Mouse (Mus musculus) cerebellum, postnatal 10 days (tissue): ENCODE measurements around the gene Sh2b3.
A peak's percentile ranks its signal among the peaks of the same experiment; 100 is the strongest.
"Not testable (repeated sequence)": the region's sequence is repeated elsewhere in the genome, so short reads cannot be mapped to it uniquely, and the experiment has no call there.

Experiments
- DNase-seq, 2 experiments: peaks; one replicate each; pipeline ENCODE4 v3.0.0; 2021; ENCODE audit warnings: mixed read lengths in 2 of 2

Gene Sh2b3

GRCm38 (mm10) chr5:121837441-121838340 lies at the start of gene Sh2b3:
Gene Sh2b3, minus strand, starts transcription at chr5:121837646.
- peak; percentile 55 to 61 for DNase-seq

- no peak for DNase-seq
Measured at GRCm38 (mm10) chr5:121883356-121883755, 45.9 kb upstream of the Sh2b3 start.

- DNase-seq: peak; percentile 64 to 79
Measured at GRCm38 (mm10) chr5:121879211-121879610, 41.8 kb upstream of the Sh2b3 start.

- peak; percentile 71 to 72 for DNase-seq
Measured at GRCm38 (mm10) chr5:121878703-121879102, 41.3 kb upstream of the Sh2b3 start.

GRCm38 (mm10) chr5:121876901-121877300 lies 39.5 kb upstream of the Sh2b3 start:
- no peak for DNase-seq

- no peak for DNase-seq
Measured at GRCm38 (mm10) chr5:121875041-121875440, 37.6 kb upstream of the Sh2b3 start.

GRCm38 (mm10) chr5:121872158-121872557 lies 34.7 kb upstream of the Sh2b3 start:
- DNase-seq: peak; percentile 92 to 95

- DNase-seq: no peak
Measured at GRCm38 (mm10) chr5:121871515-121872030, 34.1 kb upstream of the Sh2b3 start.

GRCm38 (mm10) chr5:121870832-121871231 lies 33.4 kb upstream of the Sh2b3 start:
- no peak for DNase-seq

- DNase-seq: no peak
Measured at GRCm38 (mm10) chr5:121867963-121868362, 30.5 kb upstream of the Sh2b3 start.

- DNase-seq: no peak
Measured at GRCm38 (mm10) chr5:121864330-121864729, 26.9 kb upstream of the Sh2b3 start.

GRCm38 (mm10) chr5:121861964-121862363 lies 24.5 kb upstream of the Sh2b3 start:
- no peak for DNase-seq

GRCm38 (mm10) chr5:121858427-121858826 lies 21.0 kb upstream of the Sh2b3 start:
- no peak for DNase-seq

- DNase-seq: no peak
Measured at GRCm38 (mm10) chr5:121856740-121857139, 19.3 kb upstream of the Sh2b3 start.

GRCm38 (mm10) chr5:121854768-121855167 lies 17.3 kb upstream of the Sh2b3 start:
- peak in 1 of 2 experiments; percentile 30 for DNase-seq

- DNase-seq: peak; percentile 63 to 64
Measured at GRCm38 (mm10) chr5:121853368-121854051, 16.1 kb upstream of the Sh2b3 start.

GRCm38 (mm10) chr5:121849478-121850349 lies 12.3 kb upstream of the Sh2b3 start:
- DNase-seq: peak in 1 of 2 experiments; percentile 59

- DNase-seq: peak; percentile 98
Measured at GRCm38 (mm10) chr5:121848743-121849142, 11.3 kb upstream of the Sh2b3 start, which contains the start of gene Pheta1. Gene Pheta1, plus strand, starts transcription at chr5:121848984.

- DNase-seq: peak; percentile 55 to 61
Measured at GRCm38 (mm10) chr5:121848035-121848519, 10.6 kb upstream of the Sh2b3 start.

GRCm38 (mm10) chr5:121847269-121847668 lies 9.8 kb upstream of the Sh2b3 start:
- DNase-seq: not testable (repeated sequence)

GRCm38 (mm10) chr5:121846322-121846721 lies 8.9 kb upstream of the Sh2b3 start:
- no peak for DNase-seq

- no peak for DNase-seq
Measured at GRCm38 (mm10) chr5:121845361-121845760, 7.9 kb upstream of the Sh2b3 start.
